Mouse (Mus musculus): Measurements from ENCODE around the gene Mtrf1l.

GRCm38 (mm10) chr10:5862669-5863068, 39.0 kb upstream of the Mtrf1l start:
- TF ChIP-seq CTCF (conservative IDR thresholded peaks at IDR 0.05 in 1 of 2, IDR thresholded peaks at IDR 0.05 in 1 of 2; ENCODE audit: low read depth in 2 of 2, low read length in 2 of 2) (no peak), JUND (conservative IDR thresholded peaks at IDR 0.05; ENCODE audit: low read depth, low read length) (no peak), POLR2A (IDR thresholded peaks at IDR 0.05; ENCODE audit: low read depth, low read length) (no peak), CHD1 (IDR thresholded peaks at IDR 0.05; ENCODE audit: low read depth, low read length) (no peak), CHD2 (IDR thresholded peaks at IDR 0.05; ENCODE audit: low read length) (no peak), ELF1 (IDR thresholded peaks at IDR 0.05; ENCODE audit: low read depth, low read length) (no peak)

All from CH12.LX (cell line).